Mouse (Mus musculus) monocyte, adult 2 months (primary cell): ENCODE data around the gene Hacd2.

ENCODE experiments used
- DNase-seq, 2 experiments: peaks; one replicate each; pipeline ENCODE4 v3.0.0; 2022; ENCODE audit warnings: low spot score in 2 of 2, low read depth in 1 of 2

The Hacd2 gene

DNA sequence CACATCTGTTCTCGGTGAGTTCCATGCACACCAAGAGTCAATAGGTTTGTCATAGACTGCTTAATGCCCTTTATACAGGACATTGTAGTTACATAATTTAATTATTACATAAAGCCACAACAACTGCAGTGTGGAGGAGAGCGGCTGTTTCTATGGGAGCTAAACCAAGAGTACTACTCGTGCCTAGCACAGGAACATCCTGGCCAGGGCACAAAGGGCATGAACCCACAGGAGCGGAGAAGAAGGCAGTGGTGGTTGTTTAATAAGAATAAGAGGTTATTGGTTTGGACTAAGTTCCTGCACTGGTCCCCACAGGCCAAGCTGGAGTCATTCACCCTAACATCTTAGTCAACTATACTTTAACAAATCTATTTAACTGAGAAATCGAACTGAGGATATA is 16.0 kb upstream of the Hacd2 start:
- DNase-seq = no peak

DNA sequence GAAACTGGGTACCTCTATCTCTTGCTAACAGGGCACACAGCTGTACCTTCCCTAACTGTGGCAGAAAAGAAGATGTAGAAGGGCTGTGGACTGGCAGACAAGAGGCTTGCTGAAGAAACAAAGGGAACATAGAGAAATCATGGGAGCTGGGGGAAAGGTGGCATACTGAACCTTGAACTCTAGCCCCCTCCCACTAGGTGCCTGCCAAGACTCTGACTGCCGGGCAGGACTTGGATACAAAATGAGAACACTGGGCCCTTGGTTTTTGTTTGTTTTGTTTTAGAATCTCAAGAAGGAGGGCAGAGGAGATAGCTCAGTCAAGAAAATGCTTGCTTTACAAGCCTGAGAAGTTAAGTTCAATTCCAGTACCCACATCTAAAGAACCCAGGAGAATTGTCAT is 14.9 kb upstream of the Hacd2 start:
- DNase-seq = no peak

DNA sequence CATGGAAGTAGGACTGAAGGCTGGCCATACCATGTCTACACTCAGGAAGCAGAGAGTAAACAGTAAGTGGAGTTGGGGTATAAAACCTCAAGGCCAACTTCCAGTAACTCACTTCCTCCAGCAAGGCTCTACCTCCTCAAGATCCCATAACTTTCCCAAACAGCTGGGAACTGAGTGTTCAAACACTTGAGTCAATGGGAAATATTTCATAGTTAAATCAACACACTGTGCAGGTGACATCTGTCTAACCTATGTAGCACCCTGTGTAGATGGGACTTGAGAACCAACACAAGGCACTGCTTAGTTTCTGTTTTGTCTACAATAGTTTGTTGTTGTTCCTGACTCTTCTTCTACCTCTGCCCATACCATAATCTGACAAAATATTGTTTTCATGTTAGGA is 13.8 kb upstream of the Hacd2 start:
- no peak for DNase-seq

DNA sequence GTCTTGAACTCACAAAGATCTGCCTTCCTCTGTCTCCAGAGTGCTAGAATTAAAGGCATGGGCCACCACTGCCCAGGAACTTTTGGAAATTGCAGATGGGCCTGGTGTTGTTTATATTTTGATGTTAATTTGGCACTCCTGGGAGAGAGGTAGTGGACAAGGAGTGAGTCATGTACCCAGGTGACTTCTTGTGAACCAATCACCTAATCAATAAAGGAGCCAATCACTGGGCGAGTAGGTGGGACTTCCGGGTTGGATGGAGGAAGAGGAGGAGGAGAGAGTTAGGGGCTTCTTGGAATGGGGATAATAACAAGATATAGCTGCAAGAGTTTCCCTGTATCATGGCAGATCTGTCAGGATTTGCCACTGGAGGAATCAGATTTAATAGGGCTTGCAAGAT is 8.7 kb upstream of the Hacd2 start:
- DNase-seq = no peak

DNA sequence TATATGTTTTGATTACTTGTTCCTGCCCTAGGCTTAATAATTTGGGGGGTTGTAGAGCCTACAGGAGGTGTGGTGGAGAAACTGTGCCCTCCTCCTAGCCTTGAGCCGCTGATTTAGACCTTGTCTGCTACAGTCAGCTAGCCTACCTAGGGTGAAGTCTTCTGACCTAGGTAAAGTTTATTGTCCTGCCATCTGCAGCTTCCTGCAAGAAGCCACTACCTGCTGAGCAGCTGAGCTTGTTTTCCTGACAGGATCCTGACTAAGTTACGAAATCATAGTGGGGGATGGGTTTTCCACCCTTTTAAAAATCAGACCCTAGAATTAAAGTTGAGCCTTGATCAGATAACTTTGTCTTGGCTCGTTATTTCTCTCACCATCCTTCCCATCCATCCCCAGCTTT is 5.7 kb upstream of the Hacd2 start:
- no peak for DNase-seq

DNA sequence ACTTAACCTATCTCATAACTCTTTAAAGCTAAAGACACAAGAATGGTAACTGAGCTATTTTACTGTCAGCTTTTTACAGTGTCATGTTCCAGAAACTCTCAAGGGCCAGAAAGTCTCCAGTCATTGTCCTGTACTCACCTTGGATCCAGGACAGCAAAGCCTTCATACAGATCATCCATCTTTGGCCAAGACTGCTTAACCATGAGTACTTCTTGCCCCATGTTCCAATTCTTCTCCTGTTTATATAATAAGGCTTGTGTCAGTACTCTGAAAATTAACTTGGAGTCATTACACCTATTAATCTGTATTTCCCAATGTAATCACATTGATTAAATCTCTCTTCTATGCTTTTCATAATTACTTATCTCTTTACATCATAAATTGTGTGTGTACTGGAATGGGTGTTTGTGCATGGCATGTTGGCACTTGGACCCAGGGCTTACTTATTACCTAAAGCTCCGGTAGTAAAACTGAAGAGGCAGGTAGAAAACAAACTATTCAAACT is 3.7 kb upstream of the Hacd2 start:
- DNase-seq = no peak

DNA sequence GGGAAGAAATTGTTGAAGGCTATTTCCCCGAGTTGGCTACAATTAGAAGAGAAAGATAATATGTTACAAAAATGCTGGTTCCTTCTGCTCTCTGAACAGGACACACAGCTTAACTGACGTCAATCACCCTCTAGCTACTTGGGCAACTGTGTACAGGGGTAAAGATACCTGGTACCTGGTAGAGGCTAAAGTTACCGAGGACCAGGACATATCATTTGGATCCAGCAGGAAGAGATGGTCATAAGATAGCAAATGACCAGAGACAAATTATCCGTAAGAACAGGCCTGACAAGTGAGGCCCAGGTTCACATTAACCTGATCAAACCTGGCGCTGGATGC is 356 bp upstream of the Hacd2 start:
- no peak for DNase-seq

DNA sequence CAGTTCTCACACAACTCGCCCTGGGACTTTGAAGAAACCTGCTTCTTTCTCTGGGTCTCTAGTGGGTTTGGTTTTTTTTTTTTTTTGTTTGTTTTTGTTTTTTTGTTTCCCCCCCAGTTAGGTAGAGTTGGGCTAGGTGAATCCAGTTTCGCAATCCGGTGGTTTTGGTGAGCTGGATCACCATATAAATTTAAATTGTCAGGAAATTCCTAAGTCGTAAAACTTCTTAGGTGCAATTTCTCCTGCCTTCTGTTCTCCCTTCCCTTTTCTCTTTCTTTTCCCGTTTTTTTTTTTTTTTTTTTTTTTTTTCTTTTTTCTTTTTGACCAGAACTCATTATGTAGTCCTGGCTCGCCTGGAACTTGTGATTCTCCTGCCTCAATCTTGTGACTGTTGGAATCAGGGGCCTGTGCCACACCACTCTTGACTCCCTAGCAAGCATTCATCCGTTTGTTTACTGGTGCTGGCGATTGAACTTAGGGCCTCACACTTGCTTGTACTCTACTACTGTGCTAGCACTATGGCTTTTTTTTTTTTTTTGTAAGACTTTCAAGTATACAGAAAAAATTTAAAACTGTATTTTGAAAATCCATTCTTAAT is 1.0 kb downstream of the Hacd2 start:
- DNase-seq = no peak

DNA sequence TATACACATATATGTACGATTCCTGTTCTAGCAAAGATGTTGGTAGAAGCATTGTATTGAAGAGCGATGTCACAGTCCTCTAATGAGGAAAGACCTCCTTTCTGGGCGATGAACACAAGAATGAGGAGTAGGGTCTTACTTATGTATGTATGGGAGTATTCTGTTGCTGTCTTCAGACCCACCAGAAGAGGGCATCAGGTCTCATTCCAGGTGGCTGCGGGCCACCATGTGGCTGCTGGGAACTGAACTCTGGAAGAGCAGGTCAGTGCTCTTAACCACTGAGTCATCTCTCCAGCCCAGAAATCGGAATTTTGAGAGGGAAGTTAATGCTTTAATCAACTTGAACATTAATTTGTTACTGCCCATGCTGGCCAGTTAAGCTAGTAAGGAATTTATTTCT is 2.1 kb downstream of the Hacd2 start:
- no peak for DNase-seq

DNA sequence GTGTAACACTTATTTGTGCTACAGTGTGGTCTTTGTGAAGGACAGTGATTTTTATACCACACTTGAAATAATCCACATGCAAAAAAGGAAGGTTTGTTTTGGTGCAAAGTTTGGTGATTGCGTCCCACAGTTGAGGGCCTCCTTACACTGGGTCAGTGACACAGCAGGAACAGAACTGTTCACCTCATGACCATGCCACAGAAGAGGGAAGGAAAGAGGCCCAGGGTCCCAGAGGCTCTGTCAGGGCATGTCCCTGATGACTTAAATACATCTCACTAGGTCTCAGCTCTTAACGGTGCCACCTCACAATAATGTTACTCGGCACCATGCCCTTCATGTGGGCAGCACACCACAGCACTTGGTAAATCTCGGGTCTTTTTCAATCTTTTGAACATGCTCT is 3.1 kb downstream of the Hacd2 start:
- DNase-seq = no peak

DNA sequence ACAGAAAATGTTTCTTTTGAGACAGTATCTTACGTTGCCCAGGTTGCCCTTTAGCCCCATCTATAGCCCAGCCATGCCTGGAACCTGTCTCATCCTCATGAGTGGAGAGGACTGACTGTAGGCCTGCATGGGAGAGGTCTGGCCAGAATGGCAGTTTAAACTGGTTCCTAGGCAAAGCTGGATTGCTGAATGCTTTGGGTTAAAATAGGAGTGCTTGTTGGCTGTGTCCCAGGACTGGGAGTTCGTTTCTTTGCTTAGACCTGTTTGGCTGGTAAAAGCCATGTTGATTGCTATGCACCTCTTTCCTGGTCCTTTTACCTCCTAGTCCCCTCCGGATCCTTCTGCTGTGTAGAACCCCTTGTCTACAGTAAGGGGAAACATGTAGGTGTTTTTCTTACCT is 11.0 kb downstream of the Hacd2 start:
- no peak for DNase-seq

DNA sequence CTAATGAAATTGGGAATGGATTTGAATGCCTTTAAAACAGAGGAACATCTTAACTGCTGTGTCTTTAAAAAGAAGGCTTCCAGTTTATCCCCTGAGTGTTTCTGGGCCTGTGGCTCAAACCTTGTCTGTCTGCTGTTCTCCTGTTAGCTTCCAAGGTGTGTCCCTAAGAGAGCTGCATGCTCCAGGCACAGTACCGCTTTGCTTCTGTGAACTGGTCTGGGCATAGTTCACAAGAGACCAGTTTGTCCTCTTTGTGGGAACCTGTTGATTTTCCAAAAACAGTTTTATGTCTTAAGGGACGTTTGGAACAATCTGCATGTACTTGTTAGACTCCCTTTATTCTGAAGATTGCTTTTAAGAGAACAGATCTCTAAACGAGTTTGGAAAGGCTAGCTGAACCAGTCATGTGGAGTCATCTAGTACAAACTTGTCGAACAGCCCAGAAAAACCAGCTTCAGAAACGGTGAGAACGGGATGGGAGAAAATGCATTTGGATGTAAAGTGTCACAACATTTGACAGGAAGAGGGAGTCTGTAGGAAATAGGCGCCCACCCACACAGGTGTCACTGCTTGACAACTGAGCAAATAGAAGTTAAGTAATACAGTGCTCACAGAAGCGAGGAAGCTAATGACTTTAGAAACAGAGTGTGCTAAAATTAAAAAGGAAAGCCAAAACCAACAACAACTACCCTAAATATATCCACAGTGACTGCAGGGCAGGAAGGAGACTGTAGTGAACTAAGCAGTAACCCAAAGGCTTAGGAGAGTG is 11.8 kb downstream of the Hacd2 start:
- no peak for DNase-seq

DNA sequence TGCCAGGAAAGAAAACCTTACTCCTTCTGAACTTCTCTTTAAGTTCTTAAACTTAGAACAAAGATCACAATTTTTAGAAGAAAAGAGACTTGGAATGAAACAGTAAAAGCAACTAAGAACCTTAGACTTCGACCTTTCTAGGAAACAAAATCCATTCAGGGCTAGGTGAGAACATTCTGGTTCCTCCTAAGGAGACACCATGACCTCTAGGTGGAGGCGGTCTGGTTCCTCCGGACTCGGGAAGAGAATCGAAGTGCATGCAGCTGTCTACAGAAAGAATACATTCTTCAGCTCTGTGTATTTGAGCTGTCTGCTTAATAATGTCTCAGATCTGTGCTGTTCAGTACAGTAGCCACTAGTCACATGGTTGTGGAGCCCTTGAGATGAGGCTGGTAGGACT is 12.7 kb downstream of the Hacd2 start:
- no peak for DNase-seq

DNA sequence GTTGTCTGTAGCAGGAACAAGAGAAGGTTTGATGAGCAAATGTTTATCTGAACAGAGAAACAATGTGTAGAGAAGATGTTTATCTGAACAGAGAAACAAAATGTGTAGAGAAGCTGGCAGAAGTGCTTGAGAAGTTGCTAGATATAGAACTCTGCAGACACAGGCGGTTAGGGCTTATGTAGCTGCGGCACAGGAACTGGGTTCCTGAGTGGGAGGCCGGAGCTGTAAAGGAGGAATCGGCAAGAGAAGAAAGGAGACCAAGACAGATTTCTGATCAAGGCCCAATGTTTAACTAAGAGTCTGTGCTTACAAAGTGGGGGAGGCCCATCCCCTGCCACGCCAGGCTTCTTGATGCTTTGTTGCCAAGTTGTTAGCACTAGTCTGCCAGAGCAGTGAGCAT is 14.5 kb downstream of the Hacd2 start:
- DNase-seq = no peak

DNA sequence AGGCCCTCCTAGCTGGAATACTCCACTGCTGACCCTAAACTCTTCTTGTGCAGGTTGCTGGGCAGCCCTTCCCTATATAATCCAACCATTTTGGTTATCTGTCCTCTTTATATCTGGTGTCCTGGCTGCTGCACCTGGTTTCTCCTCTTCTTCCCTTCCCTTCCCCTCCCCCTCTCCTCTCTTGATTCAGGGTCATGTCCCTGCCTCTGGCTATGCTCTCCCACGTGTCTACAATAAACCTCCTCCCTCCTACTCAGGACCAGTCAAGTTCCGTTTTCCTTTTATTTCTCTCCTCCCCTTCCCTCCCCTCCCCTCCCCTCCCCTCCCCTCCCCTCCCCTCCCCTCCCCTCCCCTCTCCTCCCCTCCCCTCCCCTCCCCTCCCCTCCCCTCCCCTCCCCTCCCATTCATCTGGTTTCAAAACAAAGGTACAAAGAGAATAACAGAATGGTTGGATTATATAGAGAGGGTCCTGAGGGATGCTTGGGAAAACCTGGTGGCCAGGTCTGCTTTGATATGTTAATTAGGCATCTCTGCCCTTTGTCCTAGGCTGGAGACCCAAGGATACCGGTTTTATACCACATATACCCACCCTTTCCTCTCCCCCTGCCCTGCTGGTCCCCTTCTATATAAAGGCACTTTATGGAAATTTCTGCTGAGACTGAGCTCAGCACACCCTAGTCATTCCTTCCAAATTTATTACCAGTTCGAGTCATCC is 16.3 kb downstream of the Hacd2 start:
- DNase-seq = no peak

DNA sequence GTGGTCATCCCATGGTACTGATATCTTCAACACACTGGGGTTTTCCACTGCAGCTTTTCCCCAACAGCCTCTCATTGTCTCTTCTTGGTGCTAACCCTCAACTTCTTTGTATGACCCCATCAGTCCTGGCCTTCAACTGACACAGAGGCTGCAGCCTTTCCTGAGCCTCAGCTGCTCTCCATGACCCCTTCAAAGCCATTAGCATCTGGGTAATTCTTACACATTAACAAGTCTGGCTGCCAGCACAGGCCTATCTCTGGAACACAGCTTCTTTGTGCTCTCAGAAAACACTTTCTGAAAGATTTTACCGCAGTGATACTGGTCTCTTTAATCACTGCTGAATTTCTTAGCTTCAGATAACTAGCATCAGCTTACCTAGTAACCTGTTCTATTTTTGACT is 17.9 kb downstream of the Hacd2 start:
- DNase-seq = no peak

DNA sequence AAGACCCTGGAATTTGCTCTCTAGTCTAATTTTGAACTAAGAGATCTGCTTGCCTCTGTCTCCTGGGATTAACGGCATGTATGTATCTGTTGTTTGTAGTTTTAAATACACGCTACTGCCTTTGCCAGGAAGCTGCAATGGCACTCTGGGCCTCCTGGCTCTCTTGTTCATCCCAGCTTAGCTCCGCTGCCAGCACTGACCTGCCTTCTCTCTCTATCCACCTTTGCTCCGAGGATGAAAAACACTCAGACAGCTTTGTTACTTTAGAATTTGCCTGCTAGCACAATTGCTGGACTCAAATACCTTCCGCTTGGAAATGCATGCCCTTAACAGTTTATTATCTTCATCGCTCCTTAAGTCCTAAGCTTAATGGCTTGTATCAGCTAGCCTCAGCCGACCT is 18.8 kb downstream of the Hacd2 start:
- no peak for DNase-seq

DNA sequence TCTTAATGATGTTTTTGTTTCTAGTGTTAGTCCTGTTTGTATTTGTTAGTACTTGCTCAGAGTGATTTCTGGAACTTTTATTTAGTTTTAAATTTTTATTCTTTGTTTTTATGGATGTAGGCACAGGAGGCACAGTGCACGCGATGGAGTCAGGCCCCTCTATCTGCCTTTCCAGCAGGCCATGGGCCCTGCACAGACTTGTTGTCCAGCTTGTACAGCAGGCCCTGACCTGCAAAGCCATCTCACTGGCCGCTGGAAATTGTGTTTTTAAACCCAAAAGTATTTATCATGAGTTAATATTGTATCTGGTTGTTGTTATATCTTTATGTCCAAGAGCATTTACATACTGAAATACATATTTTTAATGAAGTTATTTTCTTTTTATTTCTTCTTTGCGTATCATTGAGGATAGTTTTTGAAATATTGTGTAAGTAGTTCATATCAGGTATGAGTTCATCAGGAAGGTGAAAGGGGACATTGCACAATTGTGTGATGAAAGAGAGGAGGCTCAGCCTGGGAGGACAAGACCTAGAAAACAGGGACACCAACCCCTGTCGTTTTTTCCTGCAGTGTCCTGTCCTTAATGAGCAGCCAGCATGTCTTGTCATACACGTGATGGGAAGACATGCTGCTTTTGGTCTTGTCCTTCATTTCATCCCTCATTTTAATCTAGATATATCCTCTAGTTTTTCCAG is 24.0 kb downstream of the Hacd2 start:
- no peak for DNase-seq

DNA sequence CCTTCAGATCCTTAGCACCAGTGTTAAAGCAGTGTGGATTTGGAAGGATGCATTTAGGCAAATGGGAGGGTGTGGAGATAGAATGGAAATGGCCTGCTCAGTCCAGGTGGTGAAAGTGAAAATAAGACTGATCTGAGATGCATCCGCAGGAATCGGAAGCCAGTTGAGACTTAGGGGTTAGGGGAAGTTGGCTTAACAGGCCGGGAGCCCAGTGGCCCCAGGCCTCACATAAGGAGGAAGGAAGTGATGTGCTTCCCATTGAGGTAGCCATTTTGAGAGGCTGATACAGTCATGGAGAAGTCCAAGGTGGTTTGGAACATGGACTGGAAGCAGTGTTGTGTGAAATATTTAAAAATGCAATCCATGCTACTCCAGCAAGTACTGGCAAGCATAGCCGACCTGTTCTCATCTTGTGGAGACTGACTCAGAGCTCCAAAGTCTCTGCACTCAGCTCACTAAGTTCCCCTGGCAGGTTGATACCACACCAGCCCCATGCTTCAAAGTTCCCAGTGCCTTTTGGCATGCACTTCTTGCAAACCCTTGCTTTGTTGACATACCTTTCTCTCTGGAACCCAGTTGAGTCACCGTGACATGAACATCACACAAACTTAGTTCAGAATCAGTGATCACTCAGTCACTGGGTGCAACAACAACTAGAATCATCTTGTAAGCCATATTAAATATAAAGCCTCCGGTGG is 25.2 kb downstream of the Hacd2 start:
- no peak for DNase-seq

DNA sequence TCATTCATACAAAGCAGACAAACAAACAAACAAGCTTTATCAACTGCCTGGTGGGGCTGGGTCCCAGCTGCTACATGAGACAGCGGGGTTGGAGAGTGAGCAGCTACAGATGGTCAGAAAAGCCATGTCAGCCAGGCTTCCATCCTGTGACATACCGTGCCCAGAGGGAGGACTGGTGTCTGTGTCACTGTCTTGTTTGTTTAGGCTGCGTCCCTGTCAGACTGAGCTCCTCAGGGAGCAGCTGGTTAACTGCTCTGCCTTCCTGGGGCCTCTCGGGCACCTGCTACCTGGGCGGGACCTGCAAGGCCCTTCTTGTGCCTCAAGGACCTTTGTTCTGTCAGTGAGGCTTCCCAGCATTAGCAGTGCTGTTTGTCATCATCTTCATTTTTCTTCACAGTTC is 28.8 kb downstream of the Hacd2 start:
- DNase-seq = no peak

DNA sequence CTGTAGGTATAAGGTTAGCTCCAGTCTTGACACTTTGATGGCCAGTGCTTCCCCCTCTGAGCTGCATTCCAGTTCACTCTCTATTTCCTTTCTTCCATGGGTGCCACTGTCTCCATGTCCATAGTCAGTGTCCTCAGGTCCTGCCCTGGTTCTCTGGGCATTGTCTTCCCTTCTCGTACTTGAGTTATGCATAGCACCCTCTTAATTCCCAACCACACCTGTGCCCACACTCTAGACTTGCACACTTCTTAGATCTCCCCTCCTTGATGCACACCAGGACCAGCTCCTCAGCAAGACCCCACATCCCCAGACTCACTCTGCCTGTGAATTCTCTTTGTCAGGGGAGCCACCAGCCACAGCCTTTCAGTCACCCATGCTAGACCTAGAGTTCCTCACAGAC is 30.0 kb downstream of the Hacd2 start:
- no peak for DNase-seq
